Mouse (Mus musculus) MEL-GATA-1-ER (cell line): ENCODE measurements around the gene Vwce.
A peak's percentile ranks its signal among the peaks of the same experiment; 100 is the strongest.

Experiments
- DNase-seq: peaks from one replicate; pipeline ENCODE4 v3.0.0-alpha.2; 2012; ENCODE audit warnings: low read depth; ENCODE audit errors: extremely low read depth

The Vwce gene

GRCm38 (mm10) chr19:10634106-10634871 lies at the start of gene Vwce:
Gene Vwce, plus strand, starts transcription at chr19:10634213.
- DNase-seq: no peak

- no peak for DNase-seq
These were observed 48.9 kb upstream of the Vwce start for GRCm38 (mm10) chr19:10585112-10585511.

- DNase-seq: no peak
These were observed 46.8 kb upstream of the Vwce start for GRCm38 (mm10) chr19:10587231-10587630.

- no peak for DNase-seq
These were observed 44.7 kb upstream of the Vwce start for GRCm38 (mm10) chr19:10589127-10589857.

GRCm38 (mm10) chr19:10590301-10590700 lies 43.7 kb upstream of the Vwce start:
- DNase-seq: no peak

- DNase-seq: no peak
These were observed 42.2 kb upstream of the Vwce start for GRCm38 (mm10) chr19:10591659-10592377.

- peak; percentile 28 for DNase-seq
These were observed 35.8 kb upstream of the Vwce start for GRCm38 (mm10) chr19:10598188-10598587.

GRCm38 (mm10) chr19:10599648-10600047 lies 34.4 kb upstream of the Vwce start:
- DNase-seq: no peak

GRCm38 (mm10) chr19:10602247-10602769 lies 31.7 kb upstream of the Vwce start:
- DNase-seq: peak; percentile 8

- peak; percentile 74 for DNase-seq
These were observed 31.2 kb upstream of the Vwce start for GRCm38 (mm10) chr19:10602787-10603186.

GRCm38 (mm10) chr19:10603660-10604523 lies 30.1 kb upstream of the Vwce start:
- DNase-seq: peak; percentile 3

GRCm38 (mm10) chr19:10604534-10604933 lies 29.5 kb upstream of the Vwce start:
- peak; percentile 2 for DNase-seq

- DNase-seq: peak; percentile 94
These were observed 28.6 kb upstream of the Vwce start, which contains the start of the genes Ddb1 and Tkfc for GRCm38 (mm10) chr19:10605293-10605900. Gene Ddb1, plus strand, starts transcription at chr19:10605327. Gene Tkfc, minus strand, starts transcription at chr19:10605654.

- peak; percentile 23 for DNase-seq
These were observed 28.0 kb upstream of the Vwce start for GRCm38 (mm10) chr19:10605901-10606622.

GRCm38 (mm10) chr19:10608573-10609240 lies 25.3 kb upstream of the Vwce start:
- DNase-seq: no peak

- no peak for DNase-seq
These were observed 882 bp downstream of the Vwce start for GRCm38 (mm10) chr19:10634872-10635318.

GRCm38 (mm10) chr19:10637840-10638239 lies 3.8 kb downstream of the Vwce start:
- no peak for DNase-seq

- peak; percentile 58 for DNase-seq
These were observed 6.1 kb downstream of the Vwce start for GRCm38 (mm10) chr19:10640080-10640479.
